Mouse (Mus musculus): ENCODE measurements around the gene Arl4c. TPM values are rescaled to one million over a fixed set of nuclear protein-coding genes. Genes with fewer than 3 reads are reported as not detected.

The Arl4c gene
- not detected in 2 replicates for total RNA-seq (2014; fragmentation: Nextera tagmentation)
- 0.11 TPM in 1 of 2 replicates, not detected in the other for total RNA-seq (2017)
- 0.02 TPM in 1 of 2 replicates, not detected in the other for polyA plus RNA-seq (2012)

DNA sequence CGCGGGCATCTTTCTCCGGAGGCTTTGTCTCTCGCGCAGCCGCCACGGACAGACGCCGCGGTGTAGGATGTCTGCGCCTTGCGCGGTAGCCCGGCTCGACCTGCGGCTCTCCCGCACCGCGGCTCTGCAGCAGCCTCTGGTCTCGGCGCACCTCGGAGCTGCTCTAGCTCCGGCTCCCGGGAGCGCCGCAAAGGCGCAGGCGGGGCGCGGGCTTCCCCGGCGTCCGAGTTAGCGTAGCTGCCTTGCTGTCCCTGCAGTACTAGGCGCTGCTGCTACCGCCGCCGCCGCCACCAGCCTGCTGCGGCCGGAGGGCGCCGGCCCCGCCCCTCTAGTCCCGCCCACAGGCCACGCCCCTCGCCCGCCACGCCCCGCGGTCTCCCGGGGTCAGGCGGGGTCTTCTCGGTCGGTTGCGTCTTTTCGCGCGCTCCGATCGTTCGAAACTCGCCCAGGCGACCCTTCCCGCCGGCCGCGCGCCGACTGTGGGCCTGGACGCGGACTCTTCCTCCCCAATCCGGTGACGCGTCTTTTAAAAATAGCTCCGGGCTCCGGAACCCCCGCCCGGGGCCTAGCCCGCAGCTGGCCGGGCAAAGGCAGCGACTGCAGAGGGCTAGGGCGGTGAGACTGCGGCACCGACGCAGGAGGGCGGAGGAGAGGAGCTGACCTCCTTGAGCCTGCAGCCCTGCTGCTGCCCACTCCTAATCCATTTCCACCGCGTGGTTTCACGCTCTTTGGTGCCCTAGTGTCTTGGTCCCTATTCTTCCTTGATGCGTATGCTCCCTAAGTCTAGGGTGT is at the start of gene Arl4c:
Arl4c (minus strand) TSS at position 352 of the 792 bp plus-strand sequence.
- no peak for ATAC-seq (ENCODE audit: extremely low read depth, insufficient number of reproducible peaks, low FRiP score, poor library complexity, severe bottlenecking)
- no peaks in the 10 kb centered on the region for H3K4me1 ChIP-seq (ENCODE audit: insufficient read depth, low read depth, low read length)
- H3K27me3 ChIP-seq (ENCODE audit: insufficient read depth, low read length): no peaks in the 10 kb centered on the region

DNA sequence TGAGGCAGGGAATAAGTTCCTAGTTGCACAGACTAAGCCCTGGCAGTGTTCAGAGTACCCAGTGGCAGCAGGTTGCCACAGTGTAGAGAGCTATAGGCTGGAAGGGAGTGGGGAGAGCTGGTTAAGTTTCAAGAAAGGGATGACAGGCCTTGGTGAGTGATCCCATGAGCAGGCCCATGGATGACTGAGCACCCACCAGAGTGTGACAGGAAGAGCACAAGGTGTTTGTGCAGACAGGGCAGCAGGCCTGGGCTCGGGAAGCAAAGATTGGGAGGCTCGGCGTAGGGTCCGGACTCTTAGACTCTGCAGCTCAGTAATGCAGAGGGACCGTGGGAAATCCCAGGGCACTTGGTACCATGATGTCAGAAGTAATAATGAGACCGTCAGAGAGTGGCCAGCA is 49.3 kb upstream of the Arl4c start:
- Histone ChIP-seq H3K36me3 (replicated peaks) (no peaks in the 10 kb centered on the region), H3K4me3 (ENCODE audit: low read depth, low read length) (no peak overlapping the region), H3K27me3 (ENCODE audit: insufficient read depth, low read length) (no peaks in the 10 kb centered on the region), H3K4me1 (ENCODE audit: insufficient read depth, low read depth, low read length) (no peaks in the 10 kb centered on the region), H3K9me3 (replicated peaks) (peaks cover 69% of the 10 kb centered on the region)
- DNase-seq (ENCODE audit: low spot score): no peak
- ATAC-seq (ENCODE audit: extremely low read depth, insufficient number of reproducible peaks, low FRiP score, poor library complexity, severe bottlenecking): no peak
- TF ChIP-seq POLR2AphosphoS5 (IDR thresholded peaks at IDR 0.05; ENCODE audit: insufficient replicate concordance, low read depth, low read length) (no peak), TAL1 (conservative IDR thresholded peaks at IDR 0.05; ENCODE audit: low read depth, low read length) (no peak), GATA2 (IDR thresholded peaks at IDR 0.05; ENCODE audit: borderline replicate concordance, low read depth, low read length) (no peak), GATA1 (IDR thresholded peaks at IDR 0.05; ENCODE audit: borderline replicate concordance, low read length) (no peak), CTCF (IDR thresholded peaks at IDR 0.05; ENCODE audit: low read depth, low read length) (no peak)

More for the DNA sequence above, at the start of gene Arl4c:
- TF ChIP-seq CTCF (IDR thresholded peaks at IDR 0.05; ENCODE audit: low read depth, low read length) (no peak), POLR2AphosphoS5 (IDR thresholded peaks at IDR 0.05; ENCODE audit: insufficient replicate concordance, low read depth, low read length) (no peak), TAL1 (conservative IDR thresholded peaks at IDR 0.05; ENCODE audit: low read depth, low read length) (no peak), GATA2 (IDR thresholded peaks at IDR 0.05; ENCODE audit: borderline replicate concordance, low read depth, low read length) (no peak), GATA1 (IDR thresholded peaks at IDR 0.05; ENCODE audit: borderline replicate concordance, low read length) (no peak)
- peak within 1 kb of the TSS; percentile 42 for H3K4me3 ChIP-seq (ENCODE audit: low read depth, low read length)
- H3K9me3 ChIP-seq (replicated peaks): peaks cover 24% of the 10 kb centered on the region
- no peak for DNase-seq (ENCODE audit: low spot score)
- no peaks in the 10 kb centered on the region for H3K36me3 ChIP-seq (replicated peaks)

DNA sequence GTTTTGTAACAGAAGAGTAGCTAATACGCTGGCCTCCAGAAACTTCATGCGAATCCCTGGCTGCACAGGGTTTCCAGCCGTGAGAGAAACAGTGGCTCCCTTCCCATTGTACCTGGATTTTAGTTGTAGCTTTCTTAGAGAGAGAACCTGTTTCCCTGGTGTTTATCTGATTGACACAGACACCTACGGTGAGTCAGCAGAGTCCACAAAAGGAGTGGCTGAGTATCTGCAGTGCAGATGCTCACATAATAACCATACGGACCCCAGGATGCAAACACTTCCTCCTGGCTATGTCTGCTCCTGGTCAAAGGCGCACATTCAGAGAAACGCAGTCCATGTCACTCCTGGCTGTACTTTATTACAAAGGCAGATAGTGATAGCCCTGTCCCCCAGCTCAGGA is 48.6 kb upstream of the Arl4c start:
- H3K4me3 ChIP-seq (ENCODE audit: low read depth, low read length): no peak overlapping the region
- no peaks in the 10 kb centered on the region for H3K36me3 ChIP-seq (replicated peaks)
- ATAC-seq (ENCODE audit: extremely low read depth, insufficient number of reproducible peaks, low FRiP score, poor library complexity, severe bottlenecking) (no peak), DNase-seq (ENCODE audit: low spot score) (no peak)
- H3K27me3 ChIP-seq (ENCODE audit: insufficient read depth, low read length): no peaks in the 10 kb centered on the region
- H3K4me1 ChIP-seq (ENCODE audit: insufficient read depth, low read depth, low read length): no peaks in the 10 kb centered on the region
- TF ChIP-seq GATA1 (IDR thresholded peaks at IDR 0.05; ENCODE audit: borderline replicate concordance, low read length) (no peak), POLR2AphosphoS5 (IDR thresholded peaks at IDR 0.05; ENCODE audit: insufficient replicate concordance, low read depth, low read length) (no peak), GATA2 (IDR thresholded peaks at IDR 0.05; ENCODE audit: borderline replicate concordance, low read depth, low read length) (no peak), CTCF (IDR thresholded peaks at IDR 0.05; ENCODE audit: low read depth, low read length) (no peak), TAL1 (conservative IDR thresholded peaks at IDR 0.05; ENCODE audit: low read depth, low read length) (no peak)
- peaks cover 70% of the 10 kb centered on the region for H3K9me3 ChIP-seq (replicated peaks)

DNA sequence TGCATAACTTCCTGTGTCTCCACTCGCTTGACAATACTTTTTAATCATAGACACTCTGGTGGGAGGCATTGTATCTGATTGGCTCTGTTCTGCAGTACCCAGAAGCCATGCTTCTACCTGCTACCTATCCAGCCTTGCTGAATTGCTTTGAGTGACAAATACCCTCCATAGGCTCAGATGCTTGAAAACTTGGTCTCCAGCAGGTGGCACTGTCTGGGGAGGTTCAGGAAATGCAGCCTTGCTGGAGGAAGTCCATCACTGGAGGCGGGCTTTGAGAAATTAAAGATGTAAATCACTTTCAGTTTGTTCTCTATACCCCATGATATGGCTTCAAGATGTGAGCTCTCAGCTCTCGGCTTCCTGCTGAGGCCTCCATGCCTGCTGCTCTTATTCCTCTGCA is 48.1 kb upstream of the Arl4c start:
- TF ChIP-seq TAL1 (conservative IDR thresholded peaks at IDR 0.05; ENCODE audit: low read depth, low read length) (no peak), GATA1 (IDR thresholded peaks at IDR 0.05; ENCODE audit: borderline replicate concordance, low read length) (no peak), GATA2 (IDR thresholded peaks at IDR 0.05; ENCODE audit: borderline replicate concordance, low read depth, low read length) (no peak), POLR2AphosphoS5 (IDR thresholded peaks at IDR 0.05; ENCODE audit: insufficient replicate concordance, low read depth, low read length) (no peak), CTCF (IDR thresholded peaks at IDR 0.05; ENCODE audit: low read depth, low read length) (no peak)
- no peak for DNase-seq (ENCODE audit: low spot score)
- no peak overlapping the region for H3K4me3 ChIP-seq (ENCODE audit: low read depth, low read length)
- peaks cover 71% of the 10 kb centered on the region for H3K9me3 ChIP-seq (replicated peaks)
- ATAC-seq (ENCODE audit: extremely low read depth, insufficient number of reproducible peaks, low FRiP score, poor library complexity, severe bottlenecking): no peak
- no peaks in the 10 kb centered on the region for H3K27me3 ChIP-seq (ENCODE audit: insufficient read depth, low read length)
- H3K36me3 ChIP-seq (replicated peaks): no peaks in the 10 kb centered on the region
- H3K4me1 ChIP-seq (ENCODE audit: insufficient read depth, low read depth, low read length): no peaks in the 10 kb centered on the region

DNA sequence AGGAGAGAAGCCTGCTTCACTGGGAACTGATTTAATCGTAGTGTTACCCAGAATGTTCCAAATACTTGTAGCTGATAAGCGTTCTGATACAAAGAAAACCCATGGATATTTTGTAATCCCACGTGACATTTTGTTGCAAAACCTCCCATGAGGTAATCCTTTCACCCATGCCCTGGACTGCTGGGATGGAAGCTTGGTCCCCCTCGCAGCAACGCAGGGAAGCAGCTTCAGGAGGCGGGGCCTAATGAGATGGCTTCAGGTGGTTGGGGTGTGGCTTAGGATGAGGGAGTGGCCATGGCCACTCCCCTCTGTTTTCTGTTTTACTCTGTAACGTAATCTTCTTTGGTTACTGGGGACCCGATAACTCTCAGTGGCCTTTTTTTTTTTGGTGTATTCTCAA is 47.1 kb upstream of the Arl4c start:
- H3K4me1 ChIP-seq (ENCODE audit: insufficient read depth, low read depth, low read length): no peaks in the 10 kb centered on the region
- no peaks in the 10 kb centered on the region for H3K36me3 ChIP-seq (replicated peaks)
- H3K9me3 ChIP-seq (replicated peaks): peaks cover 65% of the 10 kb centered on the region
- no peak for ATAC-seq (ENCODE audit: extremely low read depth, insufficient number of reproducible peaks, low FRiP score, poor library complexity, severe bottlenecking)
- DNase-seq (ENCODE audit: low spot score): no peak
- H3K4me3 ChIP-seq (ENCODE audit: low read depth, low read length): no peak overlapping the region
- no peaks in the 10 kb centered on the region for H3K27me3 ChIP-seq (ENCODE audit: insufficient read depth, low read length)
- TF ChIP-seq TAL1 (conservative IDR thresholded peaks at IDR 0.05; ENCODE audit: low read depth, low read length) (no peak), POLR2AphosphoS5 (IDR thresholded peaks at IDR 0.05; ENCODE audit: insufficient replicate concordance, low read depth, low read length) (no peak), GATA1 (IDR thresholded peaks at IDR 0.05; ENCODE audit: borderline replicate concordance, low read length) (no peak), GATA2 (IDR thresholded peaks at IDR 0.05; ENCODE audit: borderline replicate concordance, low read depth, low read length) (no peak), CTCF (IDR thresholded peaks at IDR 0.05; ENCODE audit: low read depth, low read length) (no peak)

DNA sequence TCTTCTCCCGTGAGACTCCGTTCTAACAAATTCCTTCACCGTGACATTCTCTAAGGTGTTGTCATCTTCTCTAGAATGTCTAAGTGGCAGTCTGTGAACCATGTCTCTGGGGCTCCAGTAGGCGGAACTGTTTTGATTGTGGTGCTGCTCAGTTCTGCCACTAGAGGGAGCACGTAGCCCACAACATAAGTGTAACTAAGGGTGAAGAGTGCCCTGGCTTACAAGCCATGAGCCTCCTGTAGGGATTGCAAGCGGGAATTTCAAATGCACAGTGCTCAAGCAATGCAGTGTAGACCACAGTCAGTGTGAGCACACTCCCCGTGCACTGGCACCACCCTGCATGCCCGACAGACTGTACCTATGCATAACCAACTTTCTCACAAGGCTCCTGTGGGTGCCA is 43.2 kb upstream of the Arl4c start:
- H3K36me3 ChIP-seq (replicated peaks): no peaks in the 10 kb centered on the region
- no peak for DNase-seq (ENCODE audit: low spot score)
- TF ChIP-seq GATA2 (IDR thresholded peaks at IDR 0.05; ENCODE audit: borderline replicate concordance, low read depth, low read length) (no peak), TAL1 (conservative IDR thresholded peaks at IDR 0.05; ENCODE audit: low read depth, low read length) (no peak), GATA1 (IDR thresholded peaks at IDR 0.05; ENCODE audit: borderline replicate concordance, low read length) (no peak), POLR2AphosphoS5 (IDR thresholded peaks at IDR 0.05; ENCODE audit: insufficient replicate concordance, low read depth, low read length) (no peak), CTCF (IDR thresholded peaks at IDR 0.05; ENCODE audit: low read depth, low read length) (no peak)
- no peak for ATAC-seq (ENCODE audit: extremely low read depth, insufficient number of reproducible peaks, low FRiP score, poor library complexity, severe bottlenecking)
- peaks cover 76% of the 10 kb centered on the region for H3K9me3 ChIP-seq (replicated peaks)
- no peaks in the 10 kb centered on the region for H3K4me1 ChIP-seq (ENCODE audit: insufficient read depth, low read depth, low read length)
- no peaks in the 10 kb centered on the region for H3K27me3 ChIP-seq (ENCODE audit: insufficient read depth, low read length)
- no peak overlapping the region for H3K4me3 ChIP-seq (ENCODE audit: low read depth, low read length)

Data from G1E (cell line).